Mouse (Mus musculus): ENCODE measurements at regions not wholly inside any gene's neighbourhood (a gene's known extent, or its start where the extent isn't known, plus 50 kb on each side); places are given as distances from the start of the nearest gene placed in this dataset.
A peak's percentile ranks its signal among the peaks of the same experiment; 100 is the strongest.

- DNase-seq (ENCODE audit: low spot score in 2 of 2) = no peak
Measured at GRCm38 (mm10) chr13:44502612-44503256, 226.5 kb upstream of the Jarid2 start.

- DNase-seq (ENCODE audit: low spot score in 2 of 2) = no peak
Measured at GRCm38 (mm10) chr13:44503257-44503950, 225.9 kb upstream of the Jarid2 start.

DNA sequence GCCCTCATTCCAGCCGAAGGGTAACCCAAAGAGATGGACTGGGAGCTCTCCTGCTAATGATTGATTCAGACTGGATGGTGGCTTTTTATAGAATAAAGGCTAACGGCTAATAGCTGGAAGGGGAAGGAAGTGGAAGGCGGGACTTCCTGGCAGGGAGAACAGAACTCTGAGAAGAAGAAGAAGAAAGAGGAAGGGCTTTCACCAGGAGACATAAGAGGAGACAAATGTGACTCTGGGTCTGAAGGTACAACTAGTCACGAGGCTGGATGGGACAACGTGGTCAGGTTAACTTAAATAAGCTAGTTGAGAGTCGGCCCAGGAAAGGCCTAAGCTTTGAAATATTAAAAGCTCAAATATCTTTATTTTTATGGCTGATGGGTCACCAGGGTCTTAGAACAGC is 224.8 kb upstream of the Jarid2 start:
- peak in 1 of 2 experiments; percentile 38 for DNase-seq (ENCODE audit: low spot score in 2 of 2)

GRCm38 (mm10) chr13:44506975-44507374 is 222.3 kb upstream of the Jarid2 start:
- DNase-seq (ENCODE audit: low spot score in 2 of 2) = peak in 1 of 2 experiments; percentile 29

DNA sequence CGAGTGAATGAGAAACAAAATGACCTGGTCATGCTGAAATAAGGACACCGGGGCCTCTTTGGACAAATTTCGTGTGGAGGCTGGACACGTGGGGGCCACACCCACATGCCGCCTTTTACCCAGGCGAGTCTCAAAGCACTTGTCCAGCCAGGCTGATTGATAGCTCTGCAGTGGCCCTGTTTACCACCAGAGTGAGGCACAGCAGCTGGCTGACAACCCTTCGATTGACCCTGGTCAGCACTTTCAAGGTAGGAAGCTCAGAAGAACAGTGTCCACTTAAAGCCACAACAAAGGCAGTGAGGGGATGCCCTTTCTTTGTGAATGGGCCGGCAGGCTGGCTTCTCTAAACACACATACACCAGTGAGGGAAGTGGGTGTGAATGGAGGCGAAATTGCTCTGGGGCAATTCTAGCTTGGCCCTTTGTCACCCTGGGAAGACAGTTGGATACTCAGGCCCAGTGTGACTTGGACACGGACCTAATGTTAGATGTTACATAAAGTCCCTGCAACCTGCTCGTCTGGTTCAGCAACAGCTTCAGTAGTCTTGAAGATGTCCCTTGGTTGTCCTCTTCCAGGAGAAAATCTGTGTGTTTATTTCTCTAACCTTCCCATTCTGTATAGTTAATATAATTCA is 219.6 kb upstream of the Jarid2 start:
- DNase-seq (ENCODE audit: low spot score in 2 of 2) = no peak

DNA sequence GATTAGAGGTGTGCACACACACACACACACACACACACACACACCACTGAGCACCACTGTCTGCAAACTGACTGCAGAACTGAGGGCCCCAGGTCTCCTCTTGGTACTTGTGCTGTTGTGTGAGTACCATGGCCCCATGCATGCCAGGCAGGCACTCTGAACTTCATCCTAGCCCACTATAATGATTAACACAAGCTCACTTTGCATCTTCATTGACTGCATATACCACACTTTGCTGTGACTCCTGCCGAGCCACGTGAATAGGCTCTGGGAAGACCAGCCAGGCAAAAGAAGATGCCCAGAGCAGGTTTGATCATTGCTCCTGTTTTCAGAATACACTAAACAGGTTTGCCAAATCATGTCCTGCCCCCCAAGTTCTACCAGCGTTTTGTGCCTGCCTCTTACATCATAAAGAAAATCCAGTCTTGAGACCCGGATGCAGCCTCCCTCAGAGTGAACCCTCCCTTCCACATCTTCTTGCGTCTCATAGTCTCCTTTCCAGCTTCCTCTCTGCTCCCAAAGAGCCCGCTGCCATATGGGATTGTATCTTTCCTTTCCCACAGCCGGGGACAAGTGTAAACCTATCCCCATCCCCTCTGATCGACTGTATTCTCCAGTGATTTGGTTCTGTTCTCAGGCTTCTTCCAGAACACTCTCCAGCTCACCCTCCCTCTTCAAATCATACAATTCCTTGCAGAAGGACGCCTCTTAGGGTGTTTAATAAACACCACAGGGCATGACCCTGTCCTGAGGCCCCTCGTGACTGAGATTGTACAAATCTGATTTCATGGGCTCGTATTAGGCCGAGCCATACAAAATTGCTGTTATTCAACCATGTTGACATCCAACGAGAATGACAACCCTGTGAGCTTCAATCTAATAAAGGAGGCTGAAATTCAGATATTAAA is 215.6 kb upstream of the Jarid2 start:
- DNase-seq (ENCODE audit: low spot score in 2 of 2) = no peak

DNA sequence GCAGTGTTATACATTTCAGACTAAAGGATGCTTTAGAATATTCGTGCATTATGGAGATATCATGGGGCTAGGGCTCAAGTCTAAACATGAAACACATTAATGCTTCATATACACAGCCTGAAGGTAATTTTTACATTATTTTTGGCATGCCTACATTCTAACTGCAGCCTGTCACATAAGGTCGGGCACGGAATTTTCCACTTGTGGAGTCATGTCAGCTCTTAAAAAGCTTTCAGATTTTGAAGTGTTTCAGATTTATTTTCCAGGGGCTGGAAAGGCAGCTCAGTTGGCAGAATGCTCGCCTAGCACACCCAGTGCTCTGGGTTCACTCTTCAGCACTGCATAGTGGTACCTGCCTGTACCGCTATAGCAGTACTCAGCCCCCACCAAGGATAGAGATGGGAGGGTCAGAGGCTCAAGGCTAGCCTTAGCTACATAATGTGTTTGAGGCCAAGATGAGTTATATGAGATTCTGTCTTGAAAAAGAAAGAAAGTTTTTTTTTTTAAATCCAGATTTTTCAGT is 214.6 kb upstream of the Jarid2 start:
- DNase-seq (ENCODE audit: low spot score in 2 of 2) = no peak

DNA sequence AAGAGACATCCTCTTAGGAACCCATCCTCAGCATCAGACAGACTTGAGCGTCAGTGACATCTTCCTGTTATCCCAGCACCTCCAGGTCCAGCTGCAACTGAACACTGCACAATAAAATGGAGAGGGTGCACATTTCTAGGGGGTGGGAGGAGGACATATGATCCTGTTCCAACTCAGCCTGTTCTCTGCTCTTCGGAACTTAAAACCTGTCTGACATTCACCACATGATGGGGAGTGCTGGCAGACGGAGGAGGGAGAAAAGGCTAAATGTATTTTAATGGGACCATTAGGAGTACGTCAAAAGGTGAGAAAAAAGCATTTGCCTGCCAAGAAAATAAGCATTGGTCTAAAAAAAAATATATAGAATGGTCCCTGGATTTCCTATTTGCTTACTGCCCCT is 212.4 kb upstream of the Jarid2 start:
- DNase-seq (ENCODE audit: low spot score in 2 of 2) = no peak

- no peak for DNase-seq (ENCODE audit: low spot score in 2 of 2)
Measured at GRCm38 (mm10) chr13:44517312-44517711, 212.0 kb upstream of the Jarid2 start.

DNA sequence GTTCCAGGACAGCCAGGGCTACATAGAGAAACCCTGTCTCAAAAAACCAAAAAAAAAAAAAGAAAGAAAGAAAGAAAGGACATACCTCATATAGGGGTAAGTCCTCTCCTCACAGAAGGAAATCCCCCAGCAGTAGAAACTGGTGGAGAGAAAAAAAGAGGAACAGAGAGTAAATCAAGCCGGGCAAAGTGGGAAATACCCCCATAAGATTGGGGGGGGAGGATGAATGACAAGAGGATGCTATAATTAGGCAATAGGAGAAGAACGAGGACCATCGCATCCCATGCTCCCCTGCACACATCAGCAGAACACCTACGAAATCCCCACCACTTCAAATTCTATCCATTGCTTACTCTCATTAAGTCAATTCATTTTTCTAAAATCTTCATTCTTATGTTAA is 211.1 kb upstream of the Jarid2 start:
- no peak for DNase-seq (ENCODE audit: low spot score in 2 of 2)

GRCm38 (mm10) chr13:44523516-44523915 is 205.8 kb upstream of the Jarid2 start:
- no peak for DNase-seq (ENCODE audit: low spot score in 2 of 2)

- no peak for DNase-seq (ENCODE audit: low spot score in 2 of 2)
Measured at GRCm38 (mm10) chr13:44530867-44531564, 198.3 kb upstream of the Jarid2 start.

DNA sequence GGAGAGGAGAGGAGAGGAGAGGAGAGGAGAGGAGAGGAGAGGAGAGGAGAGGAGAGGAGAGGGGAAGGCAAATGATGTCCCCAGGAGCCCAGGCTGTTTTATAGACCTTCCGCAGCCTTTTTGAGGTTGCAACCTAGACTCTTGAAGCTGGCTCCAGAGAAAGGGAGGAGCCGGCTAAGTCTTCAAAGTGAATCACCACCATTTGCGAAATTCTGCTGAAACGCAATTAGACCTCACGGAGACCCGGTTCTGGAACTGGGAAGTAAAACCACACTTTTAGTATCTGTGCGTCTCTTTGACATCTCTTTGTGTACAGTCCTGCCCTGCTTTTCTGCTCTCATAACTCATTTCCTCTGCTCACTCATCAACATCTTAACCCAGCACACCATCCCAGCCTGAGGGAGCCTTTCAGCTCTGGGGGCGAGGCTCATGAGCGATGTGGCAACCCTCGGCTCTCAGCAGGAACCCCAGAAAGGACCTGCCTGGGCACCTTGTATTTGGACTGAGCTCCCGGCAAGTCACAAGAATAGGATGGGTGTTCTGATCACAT is 196.6 kb upstream of the Jarid2 start:
- DNase-seq (ENCODE audit: low spot score in 2 of 2) = no peak

DNA sequence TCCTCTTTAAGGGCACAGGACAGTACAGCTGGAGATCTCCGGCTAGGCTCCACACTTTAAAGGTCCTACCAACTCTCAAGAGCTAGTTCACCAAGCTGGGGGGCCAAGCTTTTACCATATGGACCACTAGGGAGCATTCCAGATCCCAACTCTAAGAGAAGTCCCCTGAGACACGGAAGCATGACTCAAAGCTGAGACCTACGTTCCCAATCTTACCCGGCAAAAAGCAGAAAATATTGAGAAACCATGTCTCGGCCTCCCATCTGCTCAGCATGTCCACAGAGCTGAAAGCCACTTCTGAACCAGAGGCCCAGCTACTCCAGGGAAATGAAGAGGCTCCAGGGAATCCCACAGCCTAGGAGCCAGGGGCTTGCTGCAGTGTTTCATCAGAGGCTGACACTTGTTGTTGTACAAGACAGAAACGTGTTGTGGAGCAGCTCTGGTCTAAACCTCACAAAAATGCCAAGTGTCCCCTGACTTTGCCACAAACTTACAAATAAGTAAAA is 194.6 kb upstream of the Jarid2 start:
- DNase-seq (ENCODE audit: low spot score in 2 of 2) = no peak

DNA sequence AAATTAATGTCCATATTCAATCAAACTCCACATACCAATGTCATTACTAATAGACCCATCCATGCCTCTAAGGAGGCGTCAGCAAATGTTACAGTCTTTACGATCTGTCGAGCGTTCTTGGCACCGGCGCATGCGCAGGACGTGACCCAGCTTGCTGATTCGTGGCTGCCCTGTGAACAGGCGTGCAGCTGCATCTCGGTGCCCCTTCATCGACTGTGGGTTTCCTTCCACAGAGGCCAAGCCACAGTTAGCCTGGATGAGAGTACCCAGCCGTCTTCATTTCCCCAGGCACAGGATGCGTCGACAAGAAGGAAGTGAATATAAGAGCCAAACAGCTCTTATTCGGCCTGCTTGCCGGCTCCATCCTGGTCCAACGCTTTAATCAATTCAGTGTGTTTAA is 193.8 kb upstream of the Jarid2 start:
- peak in 1 of 2 experiments; percentile 66 for DNase-seq (ENCODE audit: low spot score in 2 of 2)

DNA sequence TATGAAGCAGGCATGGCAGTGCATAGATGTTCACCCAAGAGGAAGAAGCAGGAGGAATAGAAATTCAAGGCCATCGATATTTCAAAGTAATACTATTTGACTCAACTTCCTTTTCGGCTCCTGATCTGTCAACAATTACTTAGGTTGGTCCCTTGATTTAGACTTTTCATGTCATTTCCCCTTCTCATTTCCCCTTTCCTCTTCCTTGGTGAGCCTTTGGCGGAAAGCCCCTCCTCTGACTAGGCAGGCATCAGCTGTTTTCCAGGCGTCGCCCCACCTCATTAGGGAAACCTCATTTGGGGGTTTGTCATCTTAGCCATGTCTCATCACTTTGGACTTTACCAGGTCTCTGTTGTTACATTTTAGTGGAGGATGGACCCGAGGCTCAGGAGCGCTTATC is 191.0 kb upstream of the Jarid2 start:
- DNase-seq (ENCODE audit: low spot score in 2 of 2) = no peak

DNA sequence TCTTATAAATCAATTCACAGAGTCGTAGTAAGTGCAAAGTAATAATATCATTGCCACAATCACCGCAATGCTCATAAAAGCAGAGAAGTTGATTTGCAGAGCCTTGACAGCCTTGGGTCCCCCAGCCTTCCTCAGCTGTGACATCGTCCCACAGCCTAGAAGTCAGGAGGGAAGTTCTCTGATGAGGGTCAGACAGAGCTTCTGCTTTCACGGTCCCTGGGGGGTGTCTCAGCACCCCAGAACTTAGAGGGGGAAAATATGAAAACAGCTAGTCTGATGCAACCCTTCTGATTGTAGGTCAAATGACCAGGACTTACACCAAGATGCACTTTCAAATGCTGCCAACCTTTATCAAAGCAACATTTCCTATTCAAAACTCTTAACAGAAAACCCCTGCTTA is 188.9 kb upstream of the Jarid2 start:
- peak in 1 of 2 experiments; percentile 31 for DNase-seq (ENCODE audit: low spot score in 2 of 2)

GRCm38 (mm10) chr13:44541243-44541653 is 188.0 kb upstream of the Jarid2 start:
- DNase-seq (ENCODE audit: low spot score in 2 of 2) = peak in 1 of 2 experiments; percentile 38

GRCm38 (mm10) chr13:44544786-44545185 is 184.5 kb upstream of the Jarid2 start:
- DNase-seq (ENCODE audit: low spot score in 2 of 2) = no peak

GRCm38 (mm10) chr13:44546289-44546688 is 183.0 kb upstream of the Jarid2 start:
- DNase-seq (ENCODE audit: low spot score in 2 of 2) = no peak

DNA sequence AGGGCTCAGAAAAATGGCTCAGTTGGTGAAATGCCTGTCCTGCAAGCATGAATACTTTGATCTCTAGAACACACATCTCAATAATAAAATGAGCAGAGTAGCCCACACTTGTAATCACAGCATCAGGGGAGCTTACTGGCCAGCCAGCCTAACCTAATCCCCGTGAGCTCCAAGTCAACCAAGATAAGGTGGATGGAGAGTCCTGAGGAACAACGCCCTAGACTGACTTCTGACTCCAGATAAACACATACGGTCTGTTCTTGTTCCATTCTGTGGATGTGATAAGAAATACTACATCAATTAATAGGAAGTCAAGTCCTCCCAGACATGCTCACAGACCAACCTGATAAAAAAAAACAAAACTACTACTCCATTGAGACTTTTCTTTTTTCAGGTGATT is 180.4 kb upstream of the Jarid2 start:
- no peak for DNase-seq (ENCODE audit: low spot score in 2 of 2)

Measured in spleen, postnatal 10 days (tissue).